Mouse (Mus musculus) brain, embryonic 14.5 days (tissue): Measurements from ENCODE around the gene Fadd. TPM values are rescaled to one million over a fixed set of nuclear protein-coding genes. Genes with fewer than 3 reads are reported as not detected.

Experiments
- DNase-seq: peaks from one replicate; pipeline ENCODE4 v3.0.0-alpha.2; 2011; ENCODE audit warnings: low read depth
- CTCF ChIP-seq: fragments of 200-500 bp; IDR thresholded peaks from 2 replicates; pipeline ENCODE4 v1.5.1; 2012; ENCODE audit warnings: inconsistent platforms, mild to moderate bottlenecking, moderate library complexity, borderline replicate concordance; ENCODE audit not compliant: insufficient read depth, insufficient read length; ENCODE audit errors: extremely low read depth
- POLR2A ChIP-seq: fragments of 200-500 bp; IDR thresholded peaks from 2 replicates; pipeline ENCODE4 v1.6.1; 2012; ENCODE audit warnings: mild to moderate bottlenecking, inconsistent platforms, borderline replicate concordance; ENCODE audit not compliant: poor library complexity, insufficient read depth, insufficient read length, severe bottlenecking; ENCODE audit errors: extremely low read depth
- polyA plus RNA-seq: library from polyadenylated mRNA; depleted of rRNA; stranded (reverse); fragments of >200 nt; gene quantifications from 2 replicates; pipeline ENCODE4 v1.2.3, GENCODE M21; 2012

Gene Fadd
- polyA plus RNA-seq, 1 experiment = 5.9 TPM

DNA sequence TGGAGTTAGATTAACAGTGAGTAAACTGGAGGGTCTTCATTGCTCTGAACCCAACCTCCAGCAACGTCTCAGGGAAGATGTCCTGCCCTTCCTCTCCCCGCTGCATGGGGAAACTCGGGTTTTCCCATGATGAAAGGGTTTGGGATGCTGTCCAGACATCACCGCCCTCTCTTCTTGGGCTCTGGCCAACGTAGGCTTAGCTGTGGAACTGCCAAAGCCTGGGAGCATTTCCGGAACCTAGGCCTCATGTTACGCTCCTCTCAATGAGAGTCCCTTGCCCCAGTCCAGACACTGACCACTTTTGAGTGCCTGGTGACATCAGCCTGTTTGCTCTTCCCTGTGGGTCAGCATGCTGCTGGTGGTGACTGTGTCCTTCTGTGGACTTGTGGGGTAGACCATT is 12.8 kb downstream of the Fadd start:
- TF ChIP-seq POLR2A (no peak), CTCF (no peak)
- peak; percentile 33 for DNase-seq

DNA sequence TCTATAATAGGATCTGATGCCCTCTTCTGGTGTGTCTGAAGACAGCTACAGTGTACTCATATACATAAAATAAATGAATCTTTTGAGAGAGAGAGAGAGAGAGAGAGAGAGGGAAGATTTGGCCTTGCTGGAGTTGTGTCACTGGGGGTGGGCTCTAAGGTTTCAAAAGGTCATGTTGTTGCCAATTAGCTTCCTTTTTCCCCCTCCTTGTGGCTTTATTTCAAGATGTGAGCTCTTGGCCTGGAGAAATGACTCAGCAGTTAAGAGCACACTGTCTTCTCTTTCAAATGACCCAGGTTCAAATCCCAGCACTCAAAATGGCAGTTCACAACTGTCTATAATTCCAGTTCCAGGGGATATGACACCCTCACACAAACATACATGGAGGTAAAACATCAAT is 14.2 kb downstream of the Fadd start:
- no peak for TF ChIP-seq POLR2A
- DNase-seq = no peak

DNA sequence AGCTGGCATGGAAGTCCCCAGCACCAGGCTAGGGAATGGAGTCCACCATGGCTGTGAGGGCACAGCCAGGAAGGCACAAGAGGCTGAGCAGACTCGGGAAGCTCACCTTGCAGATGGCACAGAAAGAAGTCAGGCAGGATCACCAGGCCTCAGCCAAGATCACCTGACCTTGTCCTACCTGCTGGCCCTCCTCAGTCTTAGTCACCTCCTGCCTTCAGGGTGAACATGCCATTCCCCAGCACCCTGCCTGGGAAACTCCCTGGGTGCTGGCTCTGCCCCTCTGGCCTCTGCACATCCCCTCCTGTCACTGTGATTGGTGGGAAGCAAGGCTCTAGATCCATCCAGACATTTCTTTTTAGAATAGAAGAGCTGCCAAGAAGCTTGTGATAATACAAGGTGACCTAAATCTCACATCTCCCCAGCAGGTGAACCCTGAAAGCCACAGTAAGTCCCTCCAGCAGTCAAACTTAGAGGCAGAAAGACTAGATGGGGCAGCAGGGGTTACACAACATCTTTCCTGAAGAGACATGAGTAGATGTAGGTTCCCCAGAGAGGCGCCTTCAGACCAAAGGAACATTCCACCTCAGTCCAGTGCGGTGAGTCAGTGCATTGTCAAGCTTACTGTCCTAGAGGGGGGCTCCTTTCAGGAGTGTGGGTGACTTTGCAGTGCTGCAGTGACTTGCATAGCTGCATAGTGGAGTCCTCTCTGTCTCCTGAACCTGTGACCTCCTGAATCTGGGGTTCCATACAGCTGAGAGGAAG is 15.2 kb downstream of the Fadd start:
- DNase-seq = no peak
- TF ChIP-seq CTCF (no peak), POLR2A (no peak)

DNA sequence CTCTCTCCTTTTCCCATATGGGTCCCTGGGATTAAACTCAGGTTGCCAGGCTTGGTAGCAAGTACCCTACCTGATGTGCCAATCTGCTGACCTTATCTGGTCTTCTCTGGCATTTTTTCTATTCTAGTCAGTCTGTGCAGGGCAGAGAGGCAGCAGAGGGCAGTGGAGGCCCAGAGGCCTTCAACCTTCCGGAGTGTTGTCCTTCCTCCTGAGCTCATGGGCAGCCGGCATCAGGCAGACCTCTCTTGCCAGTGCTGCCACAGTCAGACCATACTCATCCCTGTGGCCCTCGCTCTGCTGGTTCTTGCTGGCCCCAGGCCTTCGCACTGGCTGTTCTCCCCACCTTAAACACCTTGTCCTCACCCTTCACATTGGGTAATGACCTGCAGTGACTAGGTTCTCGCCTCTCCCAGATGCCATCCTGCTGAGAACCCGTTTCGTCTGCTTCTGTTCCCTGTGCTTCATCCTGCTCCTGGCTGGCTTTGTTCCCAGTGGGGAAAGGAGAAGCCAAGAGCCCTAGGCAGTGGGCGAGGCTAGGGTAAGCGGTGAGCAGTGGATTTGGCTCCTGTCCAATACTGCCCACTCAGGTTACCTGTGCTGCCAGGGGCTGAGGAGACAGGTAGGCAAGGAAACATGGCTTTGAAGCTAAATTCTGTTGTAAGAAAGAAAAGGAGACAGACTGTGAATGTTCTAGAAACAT is 18.7 kb downstream of the Fadd start:
- no peak for TF ChIP-seq POLR2A
- no peak for DNase-seq

DNA sequence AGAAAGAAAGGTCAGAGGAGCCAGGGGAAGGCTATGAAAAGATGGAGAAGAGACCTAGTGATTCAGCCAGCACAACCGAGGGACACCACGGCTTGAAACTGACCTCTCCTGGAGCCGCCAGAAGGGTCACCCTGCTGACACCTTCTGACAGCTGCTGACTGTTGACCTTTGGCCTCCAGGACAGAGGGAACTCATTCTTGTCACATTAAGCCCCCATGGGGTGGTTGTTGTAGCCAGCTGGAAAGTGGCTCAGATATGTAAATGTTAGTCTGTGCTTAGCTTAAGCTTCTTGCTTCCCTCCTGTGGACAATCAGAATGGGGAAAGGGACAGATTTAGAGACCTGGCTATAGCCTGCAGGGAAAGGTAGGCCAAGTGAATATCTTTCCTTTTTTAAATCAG is 20.2 kb downstream of the Fadd start:
- TF ChIP-seq POLR2A (no peak), CTCF (no peak)

DNA sequence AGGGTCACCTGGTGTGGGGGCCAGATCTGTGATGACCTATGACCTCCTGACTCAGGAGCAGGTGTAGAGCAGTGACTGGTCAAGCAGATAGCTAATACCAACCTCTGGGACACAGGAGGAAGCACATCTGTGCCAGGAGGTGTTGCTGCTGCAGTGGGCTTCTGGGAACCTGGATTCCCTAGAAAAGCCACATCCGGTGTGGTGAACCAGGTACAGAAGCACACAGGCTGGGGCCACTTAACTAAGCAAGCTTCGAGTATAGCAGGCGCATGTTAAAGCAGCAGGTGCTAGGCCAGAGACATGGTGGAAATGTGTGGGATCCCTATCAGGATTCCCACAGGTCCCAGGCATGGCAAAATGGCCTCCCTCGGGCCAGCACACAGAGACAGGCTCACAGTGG is 21.7 kb downstream of the Fadd start:
- no peak for TF ChIP-seq CTCF
- TF ChIP-seq POLR2A = no peak
- no peak for DNase-seq

More for the DNA sequence above, 20.2 kb downstream of the Fadd start:
- no peak for DNase-seq

DNA sequence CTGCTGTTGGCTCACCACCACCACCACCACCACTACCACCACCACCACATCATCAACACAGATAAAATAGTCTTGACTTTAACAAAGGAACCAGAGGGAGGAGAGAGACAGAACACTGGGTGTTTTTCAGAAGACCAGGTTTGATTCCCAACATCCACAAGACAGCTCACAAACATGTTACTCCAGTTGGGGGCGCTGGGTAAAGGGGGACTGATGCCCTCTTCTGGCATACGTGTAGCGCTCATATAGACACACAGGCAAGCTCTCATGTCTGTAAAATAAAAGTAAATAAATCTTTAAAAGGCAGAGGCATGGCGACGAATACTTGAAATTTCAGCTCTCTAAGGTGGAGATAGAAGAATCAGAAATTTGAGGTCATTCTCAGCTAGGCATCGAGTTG is 23.7 kb downstream of the Fadd start:
- TF ChIP-seq CTCF = peak; percentile 1; the same call in 1 of the 2 replicates
- no peak for TF ChIP-seq POLR2A

DNA sequence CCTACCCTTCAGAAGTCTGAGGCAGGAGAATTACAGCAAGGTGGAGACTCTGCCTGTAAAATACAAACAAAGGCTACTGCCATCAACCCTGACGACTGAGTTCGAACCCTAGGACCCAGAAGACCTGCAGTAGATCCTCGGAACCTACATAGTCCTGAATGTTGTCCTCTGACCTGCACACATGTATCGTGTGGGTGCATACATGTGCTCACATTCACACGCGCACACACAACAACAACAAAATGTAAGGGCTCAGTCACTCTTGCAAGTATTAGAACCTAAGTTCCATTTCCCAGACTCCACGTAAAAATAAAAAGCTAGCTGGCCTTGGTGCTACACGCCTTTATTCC is 28.2 kb downstream of the Fadd start:
- no peak for TF ChIP-seq POLR2A
- TF ChIP-seq CTCF = no peak
- DNase-seq = no peak

More for the DNA sequence above, 23.7 kb downstream of the Fadd start:
- DNase-seq = no peak

DNA sequence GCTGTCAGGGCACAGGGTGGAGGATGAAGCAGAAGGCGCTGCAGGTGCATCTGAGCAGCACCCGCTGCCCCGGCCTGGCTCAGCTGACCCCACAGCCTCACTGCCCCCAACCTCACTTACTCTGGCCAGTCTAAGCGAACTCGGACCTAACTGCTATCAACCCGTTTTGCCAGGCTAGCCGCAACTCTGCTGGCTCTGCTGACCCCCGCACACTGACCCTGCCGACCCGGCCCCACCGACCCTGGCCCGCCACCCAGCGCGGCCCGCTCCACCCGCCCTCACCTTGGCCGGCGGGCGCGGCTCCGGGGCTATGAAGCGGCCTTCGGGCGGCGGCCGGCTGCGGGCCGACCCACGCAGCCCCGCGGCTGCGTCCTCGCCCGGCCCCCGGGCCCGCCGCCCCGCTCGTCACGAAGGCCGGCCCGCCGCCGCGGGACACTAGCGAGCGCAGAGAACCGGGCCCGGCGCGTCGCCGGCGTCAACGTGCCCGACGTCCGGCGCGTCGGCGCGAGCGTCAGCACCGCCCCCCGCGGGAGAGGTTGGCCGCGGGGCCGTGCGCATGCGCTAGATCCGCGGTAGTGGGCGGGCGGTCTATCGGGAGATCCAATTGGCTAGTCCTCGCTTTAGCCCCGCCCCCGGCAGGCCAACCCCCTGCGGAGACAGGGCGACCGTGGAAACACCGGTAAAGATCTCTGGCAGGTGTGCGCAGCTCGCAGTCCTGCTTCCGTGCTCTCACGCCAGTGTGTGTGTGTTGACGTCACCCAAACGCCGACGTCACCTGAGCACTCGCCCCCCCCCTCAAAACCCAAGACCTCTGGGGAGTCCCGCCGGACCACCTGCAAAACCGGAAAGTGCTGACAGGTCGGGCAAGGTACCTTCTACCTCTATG is 28.8 kb downstream of the Fadd start, which contains the start of gene Ppfia1:
Gene Ppfia1, minus strand, starts transcription at position 493 of the 886 bp plus-strand sequence.
- DNase-seq = peak; percentile 98
- TF ChIP-seq POLR2A = peak; percentile 84; the same call in 1 of the 2 replicates
- no peak for TF ChIP-seq CTCF

DNA sequence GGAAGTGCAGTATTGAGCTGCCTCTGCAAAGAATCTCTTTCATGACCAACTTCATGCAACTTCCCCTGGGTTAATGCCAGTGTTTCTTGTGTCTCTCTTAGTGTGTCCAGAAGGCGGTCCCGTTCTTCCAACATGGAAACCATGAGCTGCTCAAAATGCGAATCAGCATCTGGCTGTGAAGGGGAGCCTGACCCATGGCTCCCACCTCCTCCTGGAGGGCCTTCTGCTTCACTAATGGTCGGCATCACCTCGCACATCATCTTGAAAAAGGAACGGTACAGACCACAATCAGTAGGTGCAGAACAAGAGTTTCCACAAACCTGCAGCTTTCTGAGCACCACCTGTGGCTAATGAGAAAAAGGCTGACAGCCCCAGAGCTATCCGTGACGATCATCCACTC is 30.0 kb downstream of the Fadd start:
- DNase-seq = no peak
- TF ChIP-seq CTCF (no peak), POLR2A (no peak)

DNA sequence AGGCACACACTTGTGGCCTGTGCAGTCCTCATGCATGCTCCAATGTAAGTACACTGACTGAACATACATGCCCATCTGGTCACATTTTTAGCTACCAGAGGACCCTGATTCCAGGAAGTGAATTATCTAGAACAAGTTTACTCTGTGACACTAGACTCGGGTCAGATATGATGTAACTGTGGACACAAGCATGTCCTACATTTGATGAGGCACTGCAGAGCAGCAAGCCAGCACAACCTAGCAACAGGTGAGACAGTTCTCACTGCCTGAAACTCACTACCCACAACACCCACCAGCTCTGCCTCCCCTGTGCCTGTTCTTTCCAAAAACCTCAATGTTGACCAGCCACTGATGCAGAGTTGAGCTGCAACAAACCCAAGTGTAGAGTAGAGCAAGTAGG is 31.5 kb downstream of the Fadd start:
- DNase-seq = no peak
- TF ChIP-seq CTCF (no peak), POLR2A (no peak)
